Mouse (Mus musculus): Measurements from ENCODE around the gene Immp2l. TPM values are rescaled to one million over a fixed set of nuclear protein-coding genes. Genes with fewer than 3 reads are reported as not detected.

The Immp2l gene
- polyA plus RNA-seq, 1 experiment = 2.8 TPM

GRCm38 (mm10) chr12:41950726-41951125 is 926.8 kb downstream of the Immp2l start:
- TF ChIP-seq CTCF (IDR thresholded peaks at IDR 0.05; ENCODE audit: extremely low read depth, insufficient read length, insufficient replicate concordance, low read depth, low read length) (no peak), POLR2A (IDR thresholded peaks at IDR 0.05; ENCODE audit: low read depth, low read length) (no peak)
- Histone ChIP-seq H3K27ac (ENCODE audit: insufficient read depth, low read depth, low read length) (no peak overlapping the region), H3K4me1 (ENCODE audit: control insufficient read depth, insufficient read depth, insufficient read length, low read length) (no peaks in the 10 kb centered on the region)

GRCm38 (mm10) chr12:41961038-41961437 is 937.1 kb downstream of the Immp2l start:
- Histone ChIP-seq H3K27me3 (ENCODE audit: control insufficient read depth, insufficient read depth, low read length) (no peaks in the 10 kb centered on the region), H3K36me3 (ENCODE audit: control insufficient read depth, insufficient read depth, low read length) (no peaks in the 10 kb centered on the region), H3K4me3 (ENCODE audit: low read depth, low read length) (no peak overlapping the region), H3K27ac (ENCODE audit: insufficient read depth, low read depth, low read length) (no peak overlapping the region), H3K4me1 (ENCODE audit: control insufficient read depth, insufficient read depth, insufficient read length, low read length) (no peaks in the 10 kb centered on the region)
- TF ChIP-seq POLR2A (IDR thresholded peaks at IDR 0.05; ENCODE audit: low read depth, low read length) (no peak), CTCF (IDR thresholded peaks at IDR 0.05; ENCODE audit: extremely low read depth, insufficient read length, insufficient replicate concordance, low read depth, low read length) (no peak)
- WGBS = 9% methylated on average over 4 of the region's 4 CpGs

More at GRCm38 (mm10) chr12:41950726-41951125, 926.8 kb downstream of the Immp2l start:
- Histone ChIP-seq H3K36me3 (ENCODE audit: control insufficient read depth, insufficient read depth, low read length) (no peaks in the 10 kb centered on the region), H3K4me3 (ENCODE audit: low read depth, low read length) (no peak overlapping the region), H3K27me3 (ENCODE audit: control insufficient read depth, insufficient read depth, low read length) (no peaks in the 10 kb centered on the region)
- WGBS = 88% methylated on average over 2 of the region's 2 CpGs

GRCm38 (mm10) chr12:41991408-41991807 is 967.5 kb downstream of the Immp2l start:
- H3K27me3 ChIP-seq (ENCODE audit: control insufficient read depth, insufficient read depth, low read length) = no peaks in the 10 kb centered on the region
- no peak overlapping the region for H3K27ac ChIP-seq (ENCODE audit: insufficient read depth, low read depth, low read length)
- no peak for TF ChIP-seq CTCF (IDR thresholded peaks at IDR 0.05; ENCODE audit: extremely low read depth, insufficient read length, insufficient replicate concordance, low read depth, low read length)
- TF ChIP-seq POLR2A (IDR thresholded peaks at IDR 0.05; ENCODE audit: low read depth, low read length) = no peak
- H3K36me3 ChIP-seq (ENCODE audit: control insufficient read depth, insufficient read depth, low read length) = no peaks in the 10 kb centered on the region
- 53% methylated on average over 1 of the region's 1 CpGs for WGBS
- no peak overlapping the region for H3K4me3 ChIP-seq (ENCODE audit: low read depth, low read length)
- H3K4me1 ChIP-seq (ENCODE audit: control insufficient read depth, insufficient read depth, insufficient read length, low read length) = no peaks in the 10 kb centered on the region

Data from small intestine, adult 2 months (tissue).